Mouse (Mus musculus) thymus, postnatal 4 days (tissue): ENCODE results near the gene Mmd.
"Not testable (repeated sequence)": the region's sequence is repeated elsewhere in the genome, so short reads cannot be mapped to it uniquely, and the experiment has no call there.

Experiments used
- DNase-seq: peaks from one replicate; pipeline ENCODE4 v3.0.0; 2021

Mmd gene

DNA sequence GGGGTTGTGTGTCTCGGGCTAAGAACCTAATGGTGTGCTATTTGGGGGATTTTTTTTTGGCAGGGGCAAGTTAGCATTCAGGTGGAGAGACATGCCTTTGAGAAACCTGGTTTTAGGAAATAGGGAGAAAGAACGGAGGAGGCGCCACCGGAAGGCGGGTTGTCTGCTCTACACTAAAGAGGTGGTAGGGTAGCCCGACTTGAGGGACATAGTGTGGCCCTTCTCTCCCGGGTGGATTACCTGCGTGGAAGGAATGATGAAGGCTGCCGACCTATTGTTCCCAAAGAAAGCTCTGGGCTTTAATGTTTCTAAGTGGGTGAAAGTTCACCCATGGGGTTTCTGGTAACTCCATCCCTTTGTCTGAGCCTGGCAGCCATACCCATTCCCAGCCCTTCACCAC is 933 bp downstream of the Mmd start:
- DNase-seq, result peak; percentile 60

DNA sequence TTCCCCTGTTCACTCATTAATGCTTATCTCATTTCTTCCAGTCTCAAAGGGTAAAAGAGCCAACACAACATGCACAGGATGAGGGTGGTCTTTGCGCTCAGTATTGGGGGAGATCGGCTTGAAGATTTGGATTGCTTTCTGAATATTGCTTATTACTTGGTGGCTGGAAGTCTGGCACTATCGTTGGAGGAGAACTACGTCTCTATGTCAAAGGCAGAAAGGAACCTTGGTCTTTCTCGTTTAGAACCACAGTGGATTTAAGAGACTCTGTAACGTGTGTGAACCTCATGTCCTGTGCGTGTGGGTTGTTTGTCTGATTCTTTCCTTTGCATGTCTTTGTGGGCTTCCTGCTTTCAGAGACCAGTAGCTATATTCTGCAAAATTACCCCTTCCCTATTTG is 1.5 kb downstream of the Mmd start:
- no peak for DNase-seq

DNA sequence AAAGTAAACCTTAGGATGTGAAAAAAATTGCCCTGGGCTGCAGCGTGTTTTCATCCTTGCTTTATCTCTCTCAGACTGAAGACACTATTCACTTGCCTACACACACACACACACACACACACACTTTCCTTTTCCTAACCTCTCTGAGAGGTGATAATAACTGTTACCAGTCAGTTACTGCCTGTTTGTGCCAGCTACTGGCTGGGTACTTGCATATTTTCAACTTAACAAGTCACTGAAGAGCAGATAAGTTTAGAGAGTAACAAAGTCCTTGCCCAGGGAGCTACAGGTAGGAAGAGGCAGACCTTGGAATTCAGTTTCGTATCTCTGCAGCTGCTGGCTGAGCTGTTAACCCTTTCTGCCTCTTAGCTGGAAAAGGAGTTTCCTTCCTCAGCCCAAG is 2.7 kb downstream of the Mmd start:
- DNase-seq, result no peak

DNA sequence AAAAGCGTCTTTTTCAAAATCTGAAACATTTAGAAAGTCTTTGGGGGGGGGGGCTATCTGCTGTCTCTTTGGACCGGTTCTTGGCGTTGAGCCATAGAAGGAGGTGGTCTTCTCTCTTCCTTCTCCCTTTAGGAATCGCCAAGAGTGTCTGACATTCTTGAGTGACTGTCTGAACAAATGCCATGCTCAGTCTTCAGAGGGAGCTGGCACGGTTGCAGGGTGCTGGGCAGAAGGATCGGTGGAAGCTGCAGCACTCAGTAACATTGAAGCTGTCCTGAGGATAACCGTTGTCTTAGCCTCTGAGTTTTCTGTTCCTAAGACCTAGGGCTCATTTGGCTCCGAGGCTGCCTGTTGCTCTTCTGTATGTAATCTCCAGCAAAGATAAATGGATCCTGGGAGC is 3.1 kb downstream of the Mmd start:
- no peak for DNase-seq

DNA sequence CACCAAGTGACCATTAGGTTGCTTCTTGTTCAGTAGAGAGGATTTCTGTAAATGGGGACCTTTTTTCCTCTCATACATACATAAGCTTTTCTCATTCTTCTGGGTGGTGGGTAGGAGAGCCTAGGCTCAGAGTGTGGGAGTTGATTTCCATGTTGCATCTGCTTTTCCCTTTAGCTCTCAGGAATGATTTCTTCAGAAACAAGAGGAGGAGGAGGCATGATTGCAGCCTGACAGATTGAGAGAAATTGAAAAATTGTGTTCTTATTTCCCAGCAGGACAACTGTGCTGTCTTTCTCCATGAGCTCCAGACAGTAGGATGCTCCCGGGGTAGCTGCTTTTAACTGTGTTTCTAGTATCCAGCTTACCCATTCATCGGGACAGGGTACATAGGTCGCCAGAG is 5.3 kb downstream of the Mmd start:
- no peak for DNase-seq

DNA sequence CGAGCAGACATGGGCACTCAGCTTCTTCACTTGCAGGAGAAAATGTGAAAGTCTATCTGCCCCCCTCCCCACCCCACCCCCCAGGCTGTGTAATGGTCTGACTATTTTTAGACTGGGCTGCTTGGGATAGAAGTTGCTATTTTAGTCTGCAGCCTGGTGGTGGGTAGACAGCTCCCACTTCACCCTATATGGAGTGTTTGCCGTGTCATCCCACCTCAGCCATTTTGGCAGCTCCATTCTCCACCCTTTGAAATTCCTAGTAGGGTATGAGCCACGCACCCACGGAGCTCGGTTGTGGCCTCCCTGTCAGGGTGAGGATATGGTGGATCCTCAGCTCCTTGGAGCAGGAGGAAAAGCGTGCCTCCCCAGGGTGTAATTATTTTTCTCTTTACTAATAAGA is 6.4 kb downstream of the Mmd start:
- no peak for DNase-seq

GRCm38 (mm10) chr11:90256833-90257525 is 7.7 kb downstream of the Mmd start:
- peak; percentile 27 for DNase-seq

DNA sequence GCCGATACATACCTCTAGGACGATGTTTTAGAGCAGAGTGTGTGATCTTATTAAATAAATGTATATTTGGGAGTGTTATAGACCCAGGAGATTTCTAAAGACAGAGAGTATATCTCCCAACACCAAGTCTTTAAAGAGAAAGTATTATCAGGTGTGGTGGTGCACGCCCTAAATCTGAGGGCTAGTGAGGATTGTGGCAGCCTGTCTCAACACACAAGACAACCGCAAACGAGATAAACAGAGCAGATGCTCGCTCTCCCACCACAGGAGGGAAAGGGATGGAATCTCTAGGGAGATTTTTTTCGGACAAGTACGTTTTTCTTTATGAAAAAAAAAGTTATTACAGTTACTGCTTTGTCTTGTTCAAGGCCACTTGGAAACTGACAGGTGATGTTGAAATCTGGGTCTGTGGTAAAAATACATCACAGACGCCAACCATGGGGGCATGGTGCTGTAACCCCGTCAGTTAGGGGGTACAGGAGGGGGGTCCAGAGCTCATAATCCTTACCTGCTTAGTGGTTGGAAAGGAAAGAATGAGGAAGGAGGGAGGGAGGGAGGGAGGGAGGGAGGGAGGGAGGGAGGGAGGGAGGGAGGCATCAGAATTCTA is 9.2 kb downstream of the Mmd start:
- DNase-seq, result no peak

DNA sequence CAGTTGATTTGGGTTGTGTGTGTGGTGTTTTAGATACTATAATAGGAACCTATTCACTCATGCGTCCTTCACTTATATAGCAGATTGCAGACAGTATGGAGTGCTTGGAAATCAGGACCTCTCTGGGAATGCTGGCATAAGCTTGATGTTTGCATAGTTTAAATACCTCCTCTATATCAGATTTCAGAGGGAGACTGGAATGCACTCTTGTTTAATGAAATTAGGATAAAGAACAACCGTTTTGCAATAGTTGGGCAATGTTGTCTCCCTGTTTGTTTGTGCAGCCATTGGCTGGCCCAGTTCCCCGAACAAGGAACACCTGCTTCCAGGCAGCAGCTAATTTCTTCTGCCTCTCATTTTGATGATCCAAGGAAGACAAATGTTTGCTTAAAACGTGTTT is 9.8 kb downstream of the Mmd start:
- DNase-seq, result no peak

DNA sequence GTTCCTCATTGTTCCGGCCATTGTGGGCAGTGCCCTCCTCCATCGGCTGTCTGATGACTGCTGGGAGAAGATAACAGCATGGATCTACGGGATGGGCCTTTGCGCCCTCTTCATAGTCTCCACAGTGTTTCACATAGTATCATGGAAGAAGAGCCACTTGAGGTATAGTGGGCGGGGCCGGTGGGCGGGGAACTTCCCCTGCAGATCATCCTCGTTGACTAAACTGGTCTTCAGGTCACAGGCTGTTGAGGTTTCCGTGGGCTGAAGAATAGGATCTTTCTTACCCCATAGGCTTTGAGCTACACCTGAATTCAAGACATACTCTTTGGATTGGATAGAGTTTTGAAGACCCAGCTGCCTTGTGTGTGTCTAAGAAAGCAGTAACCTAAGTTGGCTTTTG is 10.6 kb downstream of the Mmd start:
- no peak for DNase-seq

- no peak for DNase-seq
Measured at GRCm38 (mm10) chr11:90264180-90264579, 14.9 kb downstream of the Mmd start.

DNA sequence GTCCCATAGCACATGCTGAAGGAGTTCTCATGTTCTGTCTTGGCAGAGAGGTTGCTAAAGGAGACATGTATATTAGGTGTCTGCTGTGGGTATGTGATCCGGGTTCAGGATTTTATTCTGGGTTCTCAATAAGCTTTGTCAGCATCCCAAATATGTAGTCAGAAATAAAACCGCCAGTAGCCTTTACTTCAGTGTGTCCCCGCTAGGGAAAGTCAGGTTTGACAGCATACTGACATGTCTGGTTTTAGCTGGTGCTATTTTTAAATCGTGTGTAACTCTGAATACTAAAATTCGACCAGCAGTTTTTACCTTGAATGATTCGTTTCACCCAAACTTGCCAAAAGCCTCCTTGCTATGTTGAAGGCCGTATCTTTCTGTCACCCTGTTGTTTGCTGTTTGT is 16.3 kb downstream of the Mmd start:
- DNase-seq, result no peak

GRCm38 (mm10) chr11:90268934-90269333 is 19.7 kb downstream of the Mmd start:
- no peak for DNase-seq

- DNase-seq, result no peak
Measured at GRCm38 (mm10) chr11:90269398-90270123, 20.3 kb downstream of the Mmd start.

DNA sequence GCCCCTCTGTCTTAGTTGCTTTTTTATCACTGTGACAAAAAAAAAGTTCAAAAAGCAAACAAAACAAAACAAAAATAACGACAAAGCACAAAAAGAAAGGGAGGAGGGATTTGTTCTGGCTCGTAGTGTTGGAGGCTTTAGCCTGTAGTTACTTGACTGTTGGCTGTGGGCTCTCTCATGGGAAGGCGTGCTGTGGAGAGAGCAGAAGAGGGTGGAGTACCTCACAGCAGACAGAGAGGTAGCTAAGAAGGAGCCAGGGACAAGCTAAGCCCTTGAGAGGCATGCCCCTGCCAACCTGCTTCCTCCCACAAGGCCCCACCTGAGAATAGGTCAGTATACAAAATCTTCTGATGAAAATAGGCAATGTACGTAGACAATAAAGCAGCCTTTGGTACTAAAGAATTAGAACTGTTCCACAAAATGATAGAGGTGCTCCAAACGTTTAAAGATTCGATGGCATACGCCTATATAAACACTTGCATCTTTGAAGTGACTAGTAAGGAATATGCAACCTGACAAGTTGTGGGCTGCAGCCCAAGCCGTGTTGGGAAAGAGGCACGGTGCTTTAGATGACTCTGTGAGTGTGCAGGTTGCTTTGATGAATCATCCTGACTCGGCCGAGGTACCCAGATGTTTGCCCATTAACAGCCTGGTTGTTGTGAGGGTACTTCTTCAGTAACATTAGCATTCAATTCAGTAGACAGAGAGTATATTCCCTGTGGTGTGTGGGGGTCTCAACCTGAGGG is 21.0 kb downstream of the Mmd start:
- DNase-seq, result no peak

- no peak for DNase-seq
Measured at GRCm38 (mm10) chr11:90274187-90274586, 24.9 kb downstream of the Mmd start.

DNA sequence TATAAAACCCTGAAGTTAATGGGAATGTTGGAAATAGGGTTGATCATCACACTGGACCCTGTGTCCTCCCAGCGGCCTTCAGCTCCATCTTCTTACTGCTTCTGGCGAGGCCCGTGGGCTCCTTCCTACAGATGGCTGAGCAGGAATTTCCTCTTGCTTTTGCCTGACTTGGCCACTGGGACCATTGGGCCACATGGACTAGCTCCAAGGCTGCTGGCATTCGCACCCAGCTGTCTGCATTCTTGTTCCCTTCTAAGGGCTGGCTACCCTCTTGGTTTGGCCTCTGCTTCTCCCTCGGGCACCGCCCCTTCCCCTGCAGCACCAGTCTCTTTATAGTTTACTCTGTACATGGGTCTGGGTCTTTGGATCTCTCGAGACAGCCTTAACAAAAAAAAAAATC is 26.4 kb downstream of the Mmd start:
- DNase-seq, result no peak

DNA sequence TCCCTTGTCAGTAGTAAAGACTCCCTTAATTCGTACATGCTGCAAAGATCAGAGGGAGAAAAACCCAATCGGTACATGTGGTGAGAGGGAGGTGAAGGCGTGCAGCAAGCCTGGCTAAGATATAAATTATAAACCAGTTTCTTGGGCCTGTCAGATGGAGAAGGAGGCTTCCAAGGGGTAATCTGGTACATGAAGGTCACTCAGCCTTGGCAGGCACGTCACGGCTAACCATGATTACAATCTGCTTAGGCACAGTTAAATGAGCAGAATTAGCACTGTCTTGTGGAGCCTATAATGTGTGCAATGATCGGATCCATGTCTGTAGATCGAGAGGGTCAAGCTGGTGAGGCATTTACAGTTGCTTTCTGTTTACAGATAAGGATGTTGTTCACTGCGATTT is 26.9 kb downstream of the Mmd start:
- DNase-seq, result no peak

GRCm38 (mm10) chr11:90276561-90276960 is 27.3 kb downstream of the Mmd start:
- DNase-seq, result no peak

GRCm38 (mm10) chr11:90280069-90280468 is 30.8 kb downstream of the Mmd start:
- no peak for DNase-seq

DNA sequence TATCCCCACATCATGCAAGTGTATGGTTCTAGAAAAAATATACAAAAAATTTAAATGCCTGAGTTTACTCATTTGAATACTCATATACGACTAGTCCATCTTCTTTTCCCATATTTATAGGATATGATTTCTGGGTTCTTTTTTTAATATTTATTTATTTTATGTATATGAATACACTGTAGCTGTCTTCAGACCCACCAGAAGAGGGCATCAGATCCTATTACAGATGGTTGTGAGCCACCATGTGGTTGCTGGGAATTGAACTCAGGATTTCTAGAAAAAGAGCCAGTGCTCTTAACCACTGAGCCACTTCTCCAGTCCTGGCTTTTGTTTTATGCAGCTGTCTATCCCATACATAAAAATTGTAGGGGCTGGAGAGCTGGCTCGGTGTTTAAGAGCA is 32.7 kb downstream of the Mmd start:
- not testable (repeated sequence) for DNase-seq

GRCm38 (mm10) chr11:90283159-90283558 is 33.9 kb downstream of the Mmd start:
- no peak for DNase-seq

GRCm38 (mm10) chr11:90283601-90284000 is 34.3 kb downstream of the Mmd start:
- DNase-seq, result no peak

DNA sequence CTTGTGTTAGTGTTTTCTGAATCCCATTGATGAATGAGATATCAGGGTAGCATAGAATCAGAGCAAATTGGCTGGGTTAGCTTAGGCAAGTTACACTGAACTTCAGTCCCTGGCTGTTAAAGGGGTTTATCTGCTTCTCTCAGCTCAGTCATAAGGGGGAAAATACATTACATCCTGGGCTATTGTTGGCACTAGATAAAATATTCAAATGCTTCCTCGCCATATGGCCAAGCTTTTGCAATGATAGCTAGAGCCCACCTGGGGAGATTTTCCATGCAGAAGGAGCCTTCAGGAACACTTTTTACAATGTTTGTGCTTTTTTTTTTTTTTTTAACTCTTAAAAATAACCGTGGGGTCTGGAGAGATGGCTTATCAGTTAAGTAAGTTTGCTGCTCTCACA is 34.8 kb downstream of the Mmd start:
- no peak for DNase-seq
